ENCODE assay signal across 12 mouse cellular contexts in the genomic region with DNA sequence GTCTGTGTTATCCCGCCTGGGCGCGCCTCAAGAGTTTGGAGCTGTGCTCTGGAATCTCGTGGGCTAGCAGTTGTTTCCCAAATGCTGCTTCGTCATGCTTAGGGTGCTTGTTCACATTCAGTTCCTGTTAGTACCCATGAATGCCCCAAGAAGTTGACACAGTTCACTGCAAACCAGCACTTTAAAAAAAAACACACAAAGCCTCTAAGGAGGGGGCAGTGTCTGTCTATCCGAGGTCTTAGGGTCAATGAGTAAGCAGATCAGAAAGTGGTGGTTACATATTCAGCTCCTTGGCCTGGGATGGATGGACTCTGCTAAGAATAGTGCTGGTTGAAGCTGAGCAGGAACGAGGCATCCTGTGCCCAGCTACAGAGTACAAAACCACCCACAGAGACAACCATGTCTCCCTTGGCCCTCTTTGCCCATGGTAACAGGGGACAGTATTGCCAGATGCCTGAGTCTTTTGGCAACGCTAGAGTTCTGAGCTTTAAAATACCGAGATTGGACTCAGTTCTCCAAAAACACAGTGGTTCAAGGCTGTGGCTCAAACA. TPM values are rescaled to one million over a fixed set of nuclear protein-coding genes. Genes with fewer than 3 reads are reported as not detected.
DNase-seq lines count a peak whose midpoint lies in the region; ATAC-seq and TF ChIP-seq lines count a peak whose summit lies in the region.
"Had no signal": no experiment of that assay in that cellular context is flagged by ENCODE, and none has a peak within 500 bp of the region (broad histone marks: within the 10 kb centered on the region; RNA-seq: fewer than 3 reads in every experiment).

No protein-coding gene starts in this region.

- no peak for TF ChIP-seq CTCF in heart, adult 2 months (IDR thresholded peaks at IDR 0.05)
- no peak for TF ChIP-seq CTCF in lung, postnatal 0 days (IDR thresholded peaks at IDR 0.05)
- no peak for TF ChIP-seq CTCF in stomach, postnatal 0 days (IDR thresholded peaks at IDR 0.05; ENCODE audit: low read depth)

- H3K27me3 ChIP-seq in heart, adult 2 months (ENCODE audit: control insufficient read depth, insufficient read depth, low read length), result no peaks in the 10 kb centered on the region
- H3K27me3 ChIP-seq in lung, postnatal 0 days (replicated peaks; ENCODE audit: insufficient read depth, low read length), result no peaks in the 10 kb centered on the region
- H3K27me3 ChIP-seq in stomach, postnatal 0 days (ENCODE audit: control insufficient read depth, insufficient read depth, low read length), result no peaks in the 10 kb centered on the region
- H3K27me3 ChIP-seq: embryonic facial prominence, embryonic 15.5 days had no signal

- TF ChIP-seq EP300 in heart, adult 2 months (IDR thresholded peaks at IDR 0.05; ENCODE audit: insufficient read depth, low read depth, low read length), result 0 out of 2 replicates have a peak, but pooled peaks have one; percentile 19
- TF ChIP-seq EP300 in lung, postnatal 0 days (IDR thresholded peaks at IDR 0.05), result no peak
- TF ChIP-seq EP300 in stomach, postnatal 0 days (optimal IDR thresholded peaks at IDR 0.05), result no peak

- no peak overlapping the region for H3K9ac ChIP-seq in heart, adult 2 months (ENCODE audit: low read depth, low read length)
- H3K9ac ChIP-seq in lung, postnatal 0 days (replicated peaks; ENCODE audit: low read depth), result no peak overlapping the region
- no peak overlapping the region for H3K9ac ChIP-seq in stomach, postnatal 0 days (ENCODE audit: low read length)
- H3K9ac ChIP-seq: embryonic facial prominence, embryonic 15.5 days had no signal

- intact Hi-C loops in heart, adult 2 months (cut with DNase I), result loop anchor here (2.0 kb wide), 1 partner anchor 176 kb away; no protein-coding TSS in a partner anchor
- intact Hi-C loops in heart, postnatal 36 days (cut with DNase I), result loop anchor here (10.0 kb wide), 1 partner anchor 56 kb away; the partner anchor contains the start of gene Dapk1

- 57% methylated on average over 9 of the region's 9 CpGs for WGBS in heart, adult 2 months
- WGBS in lung, postnatal 0 days, result 61% methylated on average over 9 of the region's 9 CpGs
- WGBS in stomach, postnatal 0 days, result 75% methylated on average over 9 of the region's 9 CpGs

- DNase-seq in heart, adult 2 months, result no peak
- DNase-seq in heart, postnatal 36 days, result no peak
- peak; percentile 52 for DNase-seq in lung, postnatal 0 days (ENCODE audit: low spot score)
- no peak for DNase-seq in lung, postnatal 14 days
- DNase-seq in kidney, postnatal 36 days, result peak; percentile 52 to 70
- DNase-seq in stomach, postnatal 0 days (ENCODE audit: low spot score), result no peak
- no peak for DNase-seq in ovary, postnatal 36 days (ENCODE audit: low spot score)
- DNase-seq: adrenal gland, adult 2 months; B cell, adult 2 months; spleen, adult 18-20 months; thymus, postnatal 25 days had no signal

- H3K36me3 ChIP-seq in heart, adult 2 months (ENCODE audit: control insufficient read depth, insufficient read depth, low read length), result no peaks in the 10 kb centered on the region; the same call in 1 of the 2 replicates
- no peaks in the 10 kb centered on the region for H3K36me3 ChIP-seq in lung, postnatal 0 days (ENCODE audit: insufficient read depth, low read length)
- no peaks in the 10 kb centered on the region for H3K36me3 ChIP-seq in stomach, postnatal 0 days (ENCODE audit: control insufficient read depth, insufficient read depth, low read length)
- H3K36me3 ChIP-seq: embryonic facial prominence, embryonic 15.5 days had no signal

- no peak overlapping the region for H3K4me2 ChIP-seq in lung, postnatal 0 days (replicated peaks; ENCODE audit: low read depth, low read length)
- H3K4me2 ChIP-seq in stomach, postnatal 0 days (replicated peaks; ENCODE audit: low read depth), result no peak overlapping the region
- H3K4me2 ChIP-seq: embryonic facial prominence, embryonic 15.5 days had no signal

- H3K9me3 ChIP-seq in lung, postnatal 0 days (ENCODE audit: low read length), result no peaks in the 10 kb centered on the region
- H3K9me3 ChIP-seq in stomach, postnatal 0 days (ENCODE audit: control insufficient read depth, low read length), result no peaks in the 10 kb centered on the region
- H3K9me3 ChIP-seq: embryonic facial prominence, embryonic 15.5 days had no signal

- no peak for TF ChIP-seq POLR2A in heart, adult 2 months (IDR thresholded peaks at IDR 0.05; ENCODE audit: insufficient read depth, low read depth, low read length)

- peaks cover 15% of the 10 kb centered on the region for H3K4me1 ChIP-seq in heart, adult 2 months (ENCODE audit: control insufficient read depth, insufficient read depth, low read length)
- peaks cover 17% of the 10 kb centered on the region; the same call in 1 of the 2 replicates for H3K4me1 ChIP-seq in lung, postnatal 0 days (ENCODE audit: insufficient read depth, low read depth, low read length)
- H3K4me1 ChIP-seq in stomach, postnatal 0 days (replicated peaks; ENCODE audit: control insufficient read depth, insufficient read depth), result no peaks in the 10 kb centered on the region

- no peak for ATAC-seq in lung, postnatal 0 days
- no peak for ATAC-seq in stomach, postnatal 0 days (ENCODE audit: low FRiP score, low TSS enrichment)

- peak overlapping the region; percentile 78 for H3K27ac ChIP-seq in heart, adult 2 months
- H3K27ac ChIP-seq in lung, postnatal 0 days (ENCODE audit: low read length), result peak overlapping the region; percentile 82
- no peak overlapping the region for H3K27ac ChIP-seq in stomach, postnatal 0 days (replicated peaks)
- H3K27ac ChIP-seq: embryonic facial prominence, embryonic 15.5 days had no signal

- no peak overlapping the region for H3K4me3 ChIP-seq in heart, adult 2 months
- no peak overlapping the region for H3K4me3 ChIP-seq in lung, postnatal 0 days (ENCODE audit: low read depth, low read length)
- H3K4me3 ChIP-seq in stomach, postnatal 0 days (ENCODE audit: low read depth, low read length), result no peak overlapping the region
- H3K4me3 ChIP-seq: embryonic facial prominence, embryonic 15.5 days had no signal

- no peaks in the 10 kb centered on the region for H3K79me2 ChIP-seq in heart, adult 2 months (replicated peaks; ENCODE audit: control insufficient read depth, insufficient read depth, low read length)

RNA-seq across cellular contexts. Expression of gene Dapk1, which starts 59.0 kb away (rescaled TPM):
- total RNA-seq in heart, adult 2 months (2021), result 10 to 100 TPM; 26.3 to 27.1 TPM
- 26.0 and 35.2 TPM in 2 replicates for polyA plus RNA-seq in heart, adult 2 months (2012; rRNA removed)
- 10 to 100 TPM; 22.2 to 35.8 TPM for total RNA-seq in heart, postnatal 36 days (2021)
- polyA plus RNA-seq in lung, postnatal 0 days (2015; fragmentation: Nextera tagmentation; extraction: Ambion mirVana), result 44.0 and 48.7 TPM in 2 replicates
- 4.8 and 5.4 TPM in 2 replicates for polyA plus RNA-seq in stomach, postnatal 0 days (2015; fragmentation: Nextera tagmentation; extraction: Ambion mirVana)

Comparison
In these comparisons a context has a peak if more than half of its experiments do, and no peak if none do; other contexts are left out.
1. DNase-seq: peak in lung, postnatal 0 days (single experiment) and kidney, postnatal 36 days (2 of 2); none in heart, adult 2 months (0 of 2), heart, postnatal 36 days (0 of 2), lung, postnatal 14 days (single experiment), stomach, postnatal 0 days (single experiment) and ovary, postnatal 36 days (single experiment).